Mouse (Mus musculus): ENCODE data around the gene Fbxo6. TPM values are rescaled to one million over a fixed set of nuclear protein-coding genes. Genes with fewer than 3 reads are reported as not detected.
"Not testable (repeated sequence)": the region's sequence is repeated elsewhere in the genome, so short reads cannot be mapped to it uniquely, and the experiment has no call there.

Fbxo6 gene
- total and polyA plus RNA-seq, 2 experiments from 2014 or later: 31.6 to 84.6 TPM

DNA sequence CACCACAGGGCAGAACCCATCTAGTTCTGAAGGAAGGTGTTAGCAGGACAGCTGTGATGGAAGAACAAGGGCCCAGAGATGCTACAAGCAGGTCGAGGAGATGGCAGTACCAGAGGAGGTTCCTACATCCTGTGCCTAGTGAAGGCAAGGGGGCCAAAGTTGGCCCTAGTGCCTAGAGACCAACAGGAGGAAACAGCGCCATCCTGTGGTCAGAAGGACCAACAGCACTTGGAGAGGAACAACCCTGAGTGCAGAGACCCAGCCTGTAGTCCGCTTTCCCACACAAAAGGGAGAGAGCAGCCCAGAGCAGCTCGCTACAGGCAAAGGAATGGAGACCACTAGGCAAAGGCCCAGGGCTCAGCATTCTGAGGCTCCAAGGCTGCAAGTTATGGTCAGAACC, 33.9 kb upstream of the Fbxo6 start:
- Histone ChIP-seq H3K9me3 (replicated peaks; ENCODE audit: control insufficient read depth, low read length) (no peaks in the 10 kb centered on the region), H3K9ac (replicated peaks; ENCODE audit: low read depth, low read length) (no peak overlapping the region), H3K36me3 (replicated peaks; ENCODE audit: control insufficient read depth, insufficient read depth, low read length) (no peaks in the 10 kb centered on the region), H3K27ac (ENCODE audit: low read depth) (no peak overlapping the region), H3K27me3 (ENCODE audit: control insufficient read depth, insufficient read depth, low read length) (no peaks in the 10 kb centered on the region), H3K4me1 (ENCODE audit: control insufficient read depth, insufficient read depth) (no peaks in the 10 kb centered on the region), H3K4me2 (ENCODE audit: low read depth, low read length) (no peak overlapping the region), H3K4me3 (ENCODE audit: low read depth, low read length) (no peak overlapping the region)
- no peak for DNase-seq (ENCODE audit: low spot score)
- TF ChIP-seq CTCF (IDR thresholded peaks at IDR 0.05; ENCODE audit: low read depth) (no peak), EP300 (IDR thresholded peaks at IDR 0.05; ENCODE audit: low read depth) (no peak)
- ATAC-seq (ENCODE audit: insufficient read depth, low read depth): no peak
- 57% methylated on average over 4 of the region's 4 CpGs for WGBS

DNA sequence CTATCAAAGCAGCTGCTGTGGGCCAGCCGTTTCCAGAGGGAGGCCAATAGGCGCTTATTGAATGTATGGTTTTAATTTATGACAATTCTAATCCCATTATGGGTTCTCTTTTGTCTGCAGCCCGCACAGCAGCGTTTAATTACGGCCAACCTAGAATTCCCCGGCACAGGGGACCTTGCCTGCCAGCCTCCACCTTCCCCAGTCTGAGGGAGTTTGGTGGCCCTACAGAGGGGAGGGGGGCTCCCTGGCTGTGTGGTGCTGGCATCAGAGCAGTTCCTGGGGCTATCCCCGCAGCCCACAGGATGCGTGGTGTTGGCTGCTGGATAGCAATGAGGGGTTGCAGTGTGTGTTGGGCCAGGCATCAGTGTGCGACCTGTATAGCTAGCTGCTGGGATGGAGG, 32.6 kb upstream of the Fbxo6 start:
- H3K27ac ChIP-seq (ENCODE audit: low read depth): no peak overlapping the region
- H3K9ac ChIP-seq (replicated peaks; ENCODE audit: low read depth, low read length): no peak overlapping the region
- TF ChIP-seq EP300 (IDR thresholded peaks at IDR 0.05; ENCODE audit: low read depth) (no peak), CTCF (IDR thresholded peaks at IDR 0.05; ENCODE audit: low read depth) (no peak)
- H3K4me3 ChIP-seq (ENCODE audit: low read depth, low read length): no peak overlapping the region
- no peaks in the 10 kb centered on the region for H3K4me1 ChIP-seq (ENCODE audit: control insufficient read depth, insufficient read depth)
- H3K36me3 ChIP-seq (replicated peaks; ENCODE audit: control insufficient read depth, insufficient read depth, low read length): no peaks in the 10 kb centered on the region
- H3K27me3 ChIP-seq (ENCODE audit: control insufficient read depth, insufficient read depth, low read length): peaks cover 1% of the 10 kb centered on the region; the same call in 1 of the 2 replicates
- ATAC-seq (ENCODE audit: insufficient read depth, low read depth): no peak
- 68% methylated on average over 9 of the region's 9 CpGs for WGBS
- no peaks in the 10 kb centered on the region for H3K9me3 ChIP-seq (replicated peaks; ENCODE audit: control insufficient read depth, low read length)
- no peak for DNase-seq (ENCODE audit: low spot score)
- H3K4me2 ChIP-seq (ENCODE audit: low read depth, low read length): no peak overlapping the region

GRCm38 (mm10) chr4:148182363-148182762, 30.4 kb upstream of the Fbxo6 start:
- TF ChIP-seq EP300 (IDR thresholded peaks at IDR 0.05; ENCODE audit: low read depth) (no peak), CTCF (IDR thresholded peaks at IDR 0.05; ENCODE audit: low read depth) (no peak)
- WGBS: 37% methylated on average over 8 of the region's 8 CpGs
- no peak for DNase-seq (ENCODE audit: low spot score)
- Histone ChIP-seq H3K9me3 (replicated peaks; ENCODE audit: control insufficient read depth, low read length) (no peaks in the 10 kb centered on the region), H3K4me3 (ENCODE audit: low read depth, low read length) (no peak overlapping the region), H3K36me3 (replicated peaks; ENCODE audit: control insufficient read depth, insufficient read depth, low read length) (no peaks in the 10 kb centered on the region), H3K9ac (replicated peaks; ENCODE audit: low read depth, low read length) (no peak overlapping the region), H3K27me3 (ENCODE audit: control insufficient read depth, insufficient read depth, low read length) (peaks cover 21% of the 10 kb centered on the region; the same call in 1 of the 2 replicates), H3K4me2 (ENCODE audit: low read depth, low read length) (no peak overlapping the region), H3K4me1 (ENCODE audit: control insufficient read depth, insufficient read depth) (no peaks in the 10 kb centered on the region), H3K27ac (ENCODE audit: low read depth) (no peak overlapping the region)
- ATAC-seq (ENCODE audit: insufficient read depth, low read depth): no peak

- Histone ChIP-seq H3K9me3 (replicated peaks; ENCODE audit: control insufficient read depth, low read length) (no peaks in the 10 kb centered on the region), H3K4me3 (ENCODE audit: low read depth, low read length) (no peak overlapping the region), H3K27me3 (ENCODE audit: control insufficient read depth, insufficient read depth, low read length) (peaks cover 25% of the 10 kb centered on the region; the same call in 1 of the 2 replicates), H3K4me2 (ENCODE audit: low read depth, low read length) (no peak overlapping the region), H3K27ac (ENCODE audit: low read depth) (no peak overlapping the region), H3K9ac (replicated peaks; ENCODE audit: low read depth, low read length) (no peak overlapping the region), H3K4me1 (ENCODE audit: control insufficient read depth, insufficient read depth) (no peaks in the 10 kb centered on the region), H3K36me3 (replicated peaks; ENCODE audit: control insufficient read depth, insufficient read depth, low read length) (no peaks in the 10 kb centered on the region)
- DNase-seq (ENCODE audit: low spot score) (no peak), ATAC-seq (ENCODE audit: insufficient read depth, low read depth) (no peak)
- TF ChIP-seq EP300 (IDR thresholded peaks at IDR 0.05; ENCODE audit: low read depth): no peak
- no peak for TF ChIP-seq CTCF (IDR thresholded peaks at IDR 0.05; ENCODE audit: low read depth)
- whole genome bisulfite sequencing: 80% methylated on average over 12 of the region's 12 CpGs
These were observed 29.5 kb upstream of the Fbxo6 start for GRCm38 (mm10) chr4:148181483-148181882.

- Histone ChIP-seq H3K27me3 (ENCODE audit: control insufficient read depth, insufficient read depth, low read length) (peaks cover 63% of the 10 kb centered on the region), H3K36me3 (replicated peaks; ENCODE audit: control insufficient read depth, insufficient read depth, low read length) (no peaks in the 10 kb centered on the region), H3K4me3 (ENCODE audit: low read depth, low read length) (no peak overlapping the region), H3K4me2 (ENCODE audit: low read depth, low read length) (no peak overlapping the region), H3K9me3 (replicated peaks; ENCODE audit: control insufficient read depth, low read length) (0 out of 2 replicates have a peak, but pooled peaks cover 3% of the 10 kb centered on the region), H3K4me1 (ENCODE audit: control insufficient read depth, insufficient read depth) (no peaks in the 10 kb centered on the region), H3K9ac (replicated peaks; ENCODE audit: low read depth, low read length) (no peak overlapping the region), H3K27ac (ENCODE audit: low read depth) (no peak overlapping the region)
- ATAC-seq (ENCODE audit: insufficient read depth, low read depth) (no peak), DNase-seq (ENCODE audit: low spot score) (no peak)
- no peak for TF ChIP-seq EP300 (IDR thresholded peaks at IDR 0.05; ENCODE audit: low read depth)
- no peak for TF ChIP-seq CTCF (IDR thresholded peaks at IDR 0.05; ENCODE audit: low read depth)
These were observed 25.8 kb upstream of the Fbxo6 start for GRCm38 (mm10) chr4:148177716-148178115.

DNA sequence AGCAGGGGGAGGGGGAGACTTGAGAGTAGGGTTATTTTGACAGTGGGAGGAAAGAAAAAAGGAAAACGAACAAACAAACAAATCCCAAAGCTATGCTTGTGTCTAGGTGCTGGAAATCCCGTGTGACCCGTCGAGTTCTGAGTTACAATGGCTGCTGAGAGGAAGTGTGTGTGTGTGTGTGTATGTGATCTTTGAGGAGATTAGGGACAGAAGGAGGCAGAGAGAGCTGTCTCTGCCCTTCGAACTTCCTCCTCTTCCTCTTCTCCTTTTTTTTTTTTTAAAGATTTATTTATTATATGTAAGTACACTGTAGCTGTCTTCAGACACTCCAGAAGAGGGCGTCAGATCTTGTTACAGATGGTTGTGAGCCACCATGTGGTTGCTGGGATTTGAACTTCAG, 24.7 kb upstream of the Fbxo6 start:
- not testable (repeated sequence) for H3K4me2 ChIP-seq (ENCODE audit: low read depth, low read length); H3K9me3 ChIP-seq (replicated peaks; ENCODE audit: control insufficient read depth, low read length); H3K4me1 ChIP-seq (ENCODE audit: control insufficient read depth, insufficient read depth); DNase-seq (ENCODE audit: low spot score); H3K9ac ChIP-seq (replicated peaks; ENCODE audit: low read depth, low read length); H3K36me3 ChIP-seq (replicated peaks; ENCODE audit: control insufficient read depth, insufficient read depth, low read length); H3K4me3 ChIP-seq (ENCODE audit: low read depth, low read length); ATAC-seq (ENCODE audit: insufficient read depth, low read depth); H3K27ac ChIP-seq (ENCODE audit: low read depth)
- 62% methylated on average over 5 of the region's 6 CpGs for WGBS
- peaks cover 72% of the 10 kb centered on the region for H3K27me3 ChIP-seq (ENCODE audit: control insufficient read depth, insufficient read depth, low read length)
